ENCODE assay signal across 8 mouse cellular contexts in genomic region chr1:34005726-34006638, GRCm38 (mm10).
DNase-seq lines count a peak whose midpoint lies in the region; ATAC-seq and TF ChIP-seq lines count a peak whose summit lies in the region.

No protein-coding gene starts in this region.

- peak; percentile 63 to 76 for DNase-seq in adrenal gland, postnatal 36 days
- peak; percentile 69 for DNase-seq in fibroblast of lung, adult 2 months (ENCODE audit: low read depth)
- DNase-seq in liver, adult 2 months (ENCODE audit: extremely low read depth, low read depth, low spot score) = peak; percentile 34
- peak; percentile 93 for DNase-seq in midbrain, postnatal 0 days (ENCODE audit: low spot score)
- DNase-seq in stomach, postnatal 0 days (ENCODE audit: low spot score) = peak; percentile 61

- H3K36me3 ChIP-seq in C2C12 (ENCODE audit: control insufficient read depth, insufficient read depth) = no peaks in the 10 kb centered on the region
- H3K36me3 ChIP-seq in heart, embryonic 14.5 days (ENCODE audit: control insufficient read depth, insufficient read depth, low read length) = no peaks in the 10 kb centered on the region
- no peaks in the 10 kb centered on the region for H3K36me3 ChIP-seq in kidney, embryonic 16.5 days (ENCODE audit: insufficient read depth, low read length)
- H3K36me3 ChIP-seq in liver, adult 2 months (ENCODE audit: control insufficient read depth, insufficient read depth, low read length) = no peaks in the 10 kb centered on the region
- H3K36me3 ChIP-seq in midbrain, postnatal 0 days (ENCODE audit: insufficient read depth, low read length) = no peaks in the 10 kb centered on the region
- H3K36me3 ChIP-seq in stomach, postnatal 0 days (ENCODE audit: control insufficient read depth, insufficient read depth, low read length) = no peaks in the 10 kb centered on the region

- H3K79me3 ChIP-seq in C2C12 (ENCODE audit: low read depth) = peaks cover 4% of the 10 kb centered on the region

- no peak overlapping the region for H3K4me3 ChIP-seq in C2C12 (ENCODE audit: insufficient read depth, poor library complexity, severe bottlenecking)
- peak overlapping the region; percentile 48 to 51 for H3K4me3 ChIP-seq in heart, embryonic 14.5 days (ENCODE audit: control insufficient read depth in 1 of 2, insufficient read depth in 1 of 2, low read depth in 1 of 2, low read length in 2 of 2)
- H3K4me3 ChIP-seq in kidney, embryonic 16.5 days (ENCODE audit: low read length) = peak overlapping the region; percentile 55
- peak overlapping the region; percentile 19 for H3K4me3 ChIP-seq in liver, adult 2 months (ENCODE audit: insufficient read depth, low read depth, low read length)
- H3K4me3 ChIP-seq in midbrain, postnatal 0 days (ENCODE audit: low read depth, low read length) = peak overlapping the region; percentile 68
- peak overlapping the region; percentile 55 for H3K4me3 ChIP-seq in stomach, postnatal 0 days (ENCODE audit: low read depth, low read length)

- peak overlapping the region; percentile 37 to 46; a peak in 2 of 4 replicates for H3K27ac ChIP-seq in heart, embryonic 14.5 days (replicated peaks in 1 of 2; ENCODE audit: control insufficient read depth in 1 of 2, insufficient read depth in 1 of 2, low read depth in 2 of 2, low read length in 2 of 2)
- peak overlapping the region; percentile 5 for H3K27ac ChIP-seq in kidney, embryonic 16.5 days (ENCODE audit: low read length)
- no peak overlapping the region for H3K27ac ChIP-seq in liver, adult 2 months (replicated peaks; ENCODE audit: insufficient read depth, low read depth, low read length)
- H3K27ac ChIP-seq in midbrain, postnatal 0 days (ENCODE audit: low read depth, low read length) = peak overlapping the region; percentile 83
- peak overlapping the region; percentile 75 for H3K27ac ChIP-seq in stomach, postnatal 0 days (replicated peaks)

- peak overlapping the region; percentile 79 for H3K4me2 ChIP-seq in heart, embryonic 14.5 days (ENCODE audit: low read length)
- H3K4me2 ChIP-seq in kidney, embryonic 16.5 days (replicated peaks; ENCODE audit: low read depth, low read length) = peak overlapping the region; percentile 77
- H3K4me2 ChIP-seq in midbrain, postnatal 0 days (ENCODE audit: low read depth, low read length, poor library complexity, severe bottlenecking) = peak overlapping the region; percentile 65
- peak overlapping the region; percentile 72 for H3K4me2 ChIP-seq in stomach, postnatal 0 days (replicated peaks; ENCODE audit: low read depth)

- peaks cover 2 to 24% of the 10 kb centered on the region in 2 experiments; a peak in 2 of 4 replicates for H3K4me1 ChIP-seq in heart, embryonic 14.5 days (ENCODE audit: control insufficient read depth in 2 of 2, insufficient read depth in 2 of 2, low read length in 2 of 2)
- peaks cover 21% of the 10 kb centered on the region for H3K4me1 ChIP-seq in kidney, embryonic 16.5 days (ENCODE audit: insufficient read depth, low read length)
- H3K4me1 ChIP-seq in liver, adult 2 months (ENCODE audit: control insufficient read depth, insufficient read depth, low read length) = no peaks in the 10 kb centered on the region
- peaks cover 11% of the 10 kb centered on the region for H3K4me1 ChIP-seq in midbrain, postnatal 0 days (ENCODE audit: insufficient read depth, low read length)
- no peaks in the 10 kb centered on the region for H3K4me1 ChIP-seq in stomach, postnatal 0 days (replicated peaks; ENCODE audit: control insufficient read depth, insufficient read depth)

- no peak for TF ChIP-seq POLR2A in liver, adult 2 months (IDR thresholded peaks at IDR 0.05; ENCODE audit: extremely low read depth, insufficient read depth, low read length)

- TF ChIP-seq EP300 in stomach, postnatal 0 days (optimal IDR thresholded peaks at IDR 0.05) = no peak

- 2% methylated on average over 29 of the region's 29 CpGs for WGBS in heart, embryonic 14.5 days
- under 1% methylated on average over 29 of the region's 29 CpGs for WGBS in kidney, embryonic 16.5 days
- 1% methylated on average over 29 of the region's 29 CpGs for WGBS in liver, adult 2 months
- whole genome bisulfite sequencing in midbrain, postnatal 0 days = under 1% methylated on average over 29 of the region's 29 CpGs
- WGBS in stomach, postnatal 0 days = 1% methylated on average over 29 of the region's 29 CpGs

- H3K79me2 ChIP-seq in C2C12 (ENCODE audit: control insufficient read depth, insufficient read depth) = peaks cover 45% of the 10 kb centered on the region
- no peaks in the 10 kb centered on the region for H3K79me2 ChIP-seq in liver, adult 2 months (ENCODE audit: control insufficient read depth, insufficient read depth, low read length)

- no peaks in the 10 kb centered on the region for H3K27me3 ChIP-seq in C2C12 (ENCODE audit: control insufficient read depth, insufficient read depth, insufficient read length)
- H3K27me3 ChIP-seq in heart, embryonic 14.5 days (ENCODE audit: control insufficient read depth, insufficient read depth, low read length) = no peaks in the 10 kb centered on the region
- H3K27me3 ChIP-seq in kidney, embryonic 16.5 days (ENCODE audit: insufficient read depth, low read length) = no peaks in the 10 kb centered on the region
- H3K27me3 ChIP-seq in liver, adult 2 months (ENCODE audit: control insufficient read depth, insufficient read depth, low read length) = no peaks in the 10 kb centered on the region
- no peaks in the 10 kb centered on the region for H3K27me3 ChIP-seq in midbrain, postnatal 0 days (ENCODE audit: insufficient read depth, low read length)
- H3K27me3 ChIP-seq in stomach, postnatal 0 days (ENCODE audit: control insufficient read depth, insufficient read depth, low read length) = no peaks in the 10 kb centered on the region

- 0 out of 2 replicates have a peak, but pooled peaks have one; percentile 62 for ATAC-seq in heart, embryonic 14.5 days (ENCODE audit: insufficient number of reproducible peaks, insufficient read depth, low FRiP score, low read depth)
- ATAC-seq in kidney, embryonic 16.5 days (ENCODE audit: low FRiP score, low TSS enrichment) = peak; percentile 85
- peak; percentile 79 for ATAC-seq in midbrain, postnatal 0 days (ENCODE audit: low FRiP score)
- ATAC-seq in stomach, postnatal 0 days (ENCODE audit: low FRiP score, low TSS enrichment) = peak; percentile 77

- H3K9ac ChIP-seq in heart, embryonic 14.5 days (ENCODE audit: low read length) = peak overlapping the region; percentile 71
- H3K9ac ChIP-seq in kidney, embryonic 16.5 days (replicated peaks; ENCODE audit: low read length) = peak overlapping the region; percentile 69
- peak overlapping the region; percentile 16; the same call in 1 of the 2 replicates for H3K9ac ChIP-seq in liver, adult 2 months (ENCODE audit: low read depth, low read length)
- H3K9ac ChIP-seq in midbrain, postnatal 0 days (replicated peaks; ENCODE audit: low read length, poor library complexity, severe bottlenecking) = peak overlapping the region; percentile 81
- H3K9ac ChIP-seq in stomach, postnatal 0 days (ENCODE audit: low read length) = peak overlapping the region; percentile 58

- H3ac ChIP-seq in C2C12 (ENCODE audit: control insufficient read depth, insufficient read length, low read depth) = peak overlapping the region; percentile 45

- no peaks in the 10 kb centered on the region for H3K9me3 ChIP-seq in heart, embryonic 14.5 days (ENCODE audit: control insufficient read depth, low read length)
- H3K9me3 ChIP-seq in kidney, embryonic 16.5 days (ENCODE audit: low read length) = no peaks in the 10 kb centered on the region
- H3K9me3 ChIP-seq in midbrain, postnatal 0 days (ENCODE audit: low read length) = no peaks in the 10 kb centered on the region
- no peaks in the 10 kb centered on the region for H3K9me3 ChIP-seq in stomach, postnatal 0 days (ENCODE audit: control insufficient read depth, low read length)

- no peak for TF ChIP-seq CTCF in C2C12 (IDR thresholded peaks at IDR 0.05; ENCODE audit: control insufficient read depth, insufficient read depth, insufficient read length)
- peak; percentile 36; the same call in 1 of the 2 replicates for TF ChIP-seq CTCF in liver, adult 2 months (IDR thresholded peaks at IDR 0.05; ENCODE audit: low read depth, low read length)
- TF ChIP-seq CTCF in midbrain, postnatal 0 days (IDR thresholded peaks at IDR 0.05) = peak; percentile 86
- peak; percentile 82 for TF ChIP-seq CTCF in stomach, postnatal 0 days (IDR thresholded peaks at IDR 0.05; ENCODE audit: low read depth)

TF ChIP-seq in C2C12, 6 proteins besides CTCF, POLR2A, EP300 and RAD21:
- TF ChIP-seq FOSL1 (IDR thresholded peaks at IDR 0.05; ENCODE audit: insufficient read depth, low read length, poor library complexity, severe bottlenecking) (no peak), MAX (IDR thresholded peaks at IDR 0.05) (no peak), USF1 (IDR thresholded peaks at IDR 0.05; ENCODE audit: low read depth) (no peak), CEBPB (IDR thresholded peaks at IDR 0.05; ENCODE audit: low read depth) (no peak), MYOG (IDR thresholded peaks at IDR 0.05; ENCODE audit: control insufficient read depth, extremely low read depth, insufficient read length) (no peak), MYOD1 (IDR thresholded peaks at IDR 0.05; ENCODE audit: control insufficient read depth, insufficient read length, low read depth) (no peak)
TF ChIP-seq in C2C12: peak in this region for 0.

Comparison
In these comparisons a context has a peak if more than half of its experiments do, and no peak if none do; other contexts are left out.
1. DNase-seq: peak in every context shown above with its lines; median percentile 93 in midbrain, postnatal 0 days; 70 in adrenal gland, postnatal 36 days; 69 in fibroblast of lung, adult 2 months; 61 in stomach, postnatal 0 days; 34 in liver, adult 2 months.
2. H3K9ac ChIP-seq: peak in every context shown above with its lines; median percentile 81 in midbrain, postnatal 0 days; 71 in heart, embryonic 14.5 days; 69 in kidney, embryonic 16.5 days; 58 in stomach, postnatal 0 days; 16 in liver, adult 2 months.